Mouse (Mus musculus): Measurements from ENCODE around the gene Arap1.

Arap1 gene

GRCm38 (mm10) chr7:101449855-101450254 is 102.0 kb downstream of the Arap1 start:
- no peak for DNase-seq (ENCODE audit: low spot score)

GRCm38 (mm10) chr7:101450422-101451401 is 102.8 kb downstream of the Arap1 start:
- peak; percentile 50 for DNase-seq (ENCODE audit: low spot score)

- no peak for DNase-seq (ENCODE audit: low spot score)
Observed at GRCm38 (mm10) chr7:101452669-101453068, 104.8 kb downstream of the Arap1 start.

GRCm38 (mm10) chr7:101453296-101453695 is 105.4 kb downstream of the Arap1 start:
- no peak for DNase-seq (ENCODE audit: low spot score)

- no peak for DNase-seq (ENCODE audit: low spot score)
Observed at GRCm38 (mm10) chr7:101453725-101454124, 105.9 kb downstream of the Arap1 start.

- no peak for DNase-seq (ENCODE audit: low spot score)
Observed at GRCm38 (mm10) chr7:101454479-101454878, 106.6 kb downstream of the Arap1 start.

GRCm38 (mm10) chr7:101455141-101455540 is 107.3 kb downstream of the Arap1 start:
- no peak for DNase-seq (ENCODE audit: low spot score)

- no peak for DNase-seq (ENCODE audit: low spot score)
Observed at GRCm38 (mm10) chr7:101456318-101456717, 108.5 kb downstream of the Arap1 start.

- no peak for DNase-seq (ENCODE audit: low spot score)
Observed at GRCm38 (mm10) chr7:101456789-101457188, 108.9 kb downstream of the Arap1 start.

- DNase-seq (ENCODE audit: low spot score): no peak
Observed at GRCm38 (mm10) chr7:101457283-101457682, 109.4 kb downstream of the Arap1 start.

- no peak for DNase-seq (ENCODE audit: low spot score)
Observed at GRCm38 (mm10) chr7:101457801-101458200, 109.9 kb downstream of the Arap1 start.

- DNase-seq (ENCODE audit: low spot score): no peak
Observed at GRCm38 (mm10) chr7:101458278-101458781, 110.5 kb downstream of the Arap1 start.

- DNase-seq (ENCODE audit: low spot score): no peak
Observed at GRCm38 (mm10) chr7:101459305-101459813, 111.5 kb downstream of the Arap1 start.

- DNase-seq (ENCODE audit: low spot score): no peak
Observed at GRCm38 (mm10) chr7:101459923-101460607, 112.2 kb downstream of the Arap1 start.

GRCm38 (mm10) chr7:101460608-101460957 is 112.7 kb downstream of the Arap1 start:
- DNase-seq (ENCODE audit: low spot score): no peak

GRCm38 (mm10) chr7:101461571-101461970 is 113.7 kb downstream of the Arap1 start:
- DNase-seq (ENCODE audit: low spot score): no peak

Data from c-Kit-positive CD71-positive TER-119-positive erythroid progenitor cells, embryonic 14.5 days (primary cell).